8 mouse cellular contexts compared by ENCODE assay signal in genomic region chr2:152736090-152736601, GRCm38 (mm10). TPM values are rescaled to one million over a fixed set of nuclear protein-coding genes. Genes with fewer than 3 reads are reported as not detected.
A peak's percentile ranks its signal among the peaks of the same experiment; 100 is the strongest.
DNase-seq lines count a peak whose midpoint lies in the region; ATAC-seq lines count a peak whose summit lies in the region.

Id1 (plus strand) TSS chr2:152736251.

- ATAC-seq in megakaryocyte-erythroid progenitor cell, adult 5-6 weeks (replicated peaks; ENCODE audit: low FRiP score, low TSS enrichment, poor library complexity, severe bottlenecking) = peak; percentile 72

- DNase-seq in adipocyte (ENCODE audit: low spot score) = peak; percentile 98
- DNase-seq in embryo, embryonic 10.5 days (ENCODE audit: low spot score) = peak; percentile 99
- DNase-seq in gastrocnemius, postnatal 14 days = peak; percentile 78
- peak; percentile 83 for DNase-seq in induced T-regulatory cell, adult 2 months (ENCODE audit: low read depth)
- DNase-seq in left cerebral cortex, postnatal 14 days (ENCODE audit: low spot score in 2 of 2) = peak; percentile 70 to 73
- DNase-seq in right cerebral cortex, postnatal 4 days = peak; percentile 48
- DNase-seq in yolk sac, embryonic 10.5 days (ENCODE audit: low spot score) = peak; percentile 95

- intact Hi-C loops in gastrocnemius, postnatal 14 days (cut with DNase I; ENCODE audit: low total_unique reads) = no loop called here
- intact Hi-C loops in left cerebral cortex, postnatal 14 days (cut with DNase I) = no loop called here

RNA-seq across cellular contexts. Expression of gene Id1, which starts in this region (rescaled TPM):
- 10 to 100 TPM; 12.5 to 17.3 TPM for total RNA-seq in gastrocnemius, postnatal 14 days (2021)
- 10 to 100 TPM; 19.5 to 26.4 TPM for total RNA-seq in left cerebral cortex, postnatal 14 days (2021)
- not detected in 2 replicates for total RNA-seq in megakaryocyte-erythroid progenitor cell, adult 5-6 weeks (2014; fragmentation: Nextera tagmentation)
- total RNA-seq in megakaryocyte-erythroid progenitor cell, adult 5-6 weeks (2017) = not detected in 2 replicates

Comparison
In these comparisons a context has a peak if more than half of its experiments do, and no peak if none do; other contexts are left out.
1. Peak in every context shown above with its lines: DNase-seq and ATAC-seq.
2. RNA of gene Id1 (total RNA-seq): 19.5 to 26.4 TPM in left cerebral cortex, postnatal 14 days and 12.5 to 17.3 TPM in gastrocnemius, postnatal 14 days; not detected in megakaryocyte-erythroid progenitor cell, adult 5-6 weeks; every median in the first group is over 10 times any median in the second.
3. Peak in ATAC-seq in megakaryocyte-erythroid progenitor cell, adult 5-6 weeks; RNA of the gene not detected or under 1 TPM.
4. DNase-seq: peak in every context shown above with its lines; median percentile 99 in embryo, embryonic 10.5 days; 98 in adipocyte; 95 in yolk sac, embryonic 10.5 days; 83 in induced T-regulatory cell, adult 2 months; 78 in gastrocnemius, postnatal 14 days; 72 in left cerebral cortex, postnatal 14 days; 48 in right cerebral cortex, postnatal 4 days.